Mouse (Mus musculus) C2C12 (cell line): ENCODE measurements around the gene Rbfox2. TPM values are rescaled to one million over a fixed set of nuclear protein-coding genes. Genes with fewer than 3 reads are reported as not detected.

Source experiments
- H3K27me3 ChIP-seq: one replicate; pipeline ENCODE4 v1.6.1; 2011; ENCODE audit not compliant: control insufficient read depth, insufficient read depth, insufficient read length
- H3K36me3 ChIP-seq: one replicate; pipeline ENCODE4 v1.6.1; 2011; ENCODE audit not compliant: control insufficient read depth, insufficient read depth
- H3K4me3 ChIP-seq: one replicate; pipeline ENCODE4 v1.5.1; 2011; ENCODE audit warnings: mild to moderate bottlenecking, control low read depth; ENCODE audit not compliant: poor library complexity, insufficient read depth, severe bottlenecking
- H3K79me2 ChIP-seq: one replicate; pipeline ENCODE4 v1.6.1; 2011; ENCODE audit not compliant: control insufficient read depth, insufficient read depth
- H3K79me3 ChIP-seq: one replicate; pipeline ENCODE4 v1.6.1; 2011; ENCODE audit warnings: low read depth, control low read depth
- H3ac ChIP-seq: one replicate; pipeline ENCODE3; 2011; ENCODE audit warnings: low read depth; ENCODE audit not compliant: control insufficient read depth, insufficient read length
- CEBPB ChIP-seq: IDR thresholded peaks from one replicate; pipeline ENCODE4 v1.6.1; 2011; ENCODE audit warnings: low read depth, mild to moderate bottlenecking, control low read depth, moderate library complexity
- CTCF ChIP-seq: IDR thresholded peaks from one replicate; pipeline ENCODE4 v1.5.1; 2011; ENCODE audit not compliant: control insufficient read depth, insufficient read depth, insufficient read length
- FOSL1 ChIP-seq: IDR thresholded peaks from one replicate; pipeline ENCODE4 v1.8.0; 2011; ENCODE audit warnings: mild to moderate bottlenecking, low read length; ENCODE audit not compliant: poor library complexity, insufficient read depth, severe bottlenecking
- MAX ChIP-seq: IDR thresholded peaks from one replicate; pipeline ENCODE4 v1.6.1; 2011; ENCODE audit warnings: mild to moderate bottlenecking, control low read depth
- MYOD1 ChIP-seq: IDR thresholded peaks from one replicate; pipeline ENCODE4 v1.6.1; 2011; ENCODE audit warnings: low read depth; ENCODE audit not compliant: control insufficient read depth, insufficient read length
- MYOG ChIP-seq: IDR thresholded peaks from one replicate; pipeline ENCODE4 v1.6.1; 2011; ENCODE audit not compliant: control insufficient read depth, insufficient read length; ENCODE audit errors: extremely low read depth
- USF1 ChIP-seq: IDR thresholded peaks from one replicate; pipeline ENCODE4 v1.6.1; 2011; ENCODE audit warnings: low read depth, mild to moderate bottlenecking, control low read depth, moderate library complexity
- polyA plus RNA-seq: library from polyadenylated mRNA; unstranded; fragments of >200 nt; fragmentation: generic; extraction: Trizol; gene quantifications from one replicate; pipeline ENCODE4 v1.2.1, GENCODE M21; 2012; ENCODE audit warnings: missing spikeins

Gene Rbfox2
- polyA plus RNA-seq, 1 experiment, result 72.3 TPM

DNA sequence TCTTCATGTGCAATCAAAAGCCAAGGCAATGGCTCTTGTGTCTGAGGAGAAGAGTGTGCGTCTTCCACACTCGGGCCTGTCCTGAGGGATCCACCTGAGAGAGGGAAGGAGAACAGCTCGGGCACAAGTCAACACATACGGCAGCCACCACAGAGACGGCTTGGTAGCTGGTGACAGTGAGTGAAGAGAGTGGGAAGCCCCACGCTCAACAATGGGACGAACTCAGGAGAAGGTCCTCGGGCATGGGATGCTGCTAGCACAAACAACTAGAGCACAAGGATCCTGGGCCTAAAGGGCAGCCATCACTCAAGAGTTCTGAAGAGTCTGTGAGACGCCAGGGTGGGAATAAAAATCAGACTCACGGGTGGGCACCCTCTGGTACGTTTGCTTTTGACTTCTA lies 196.4 kb downstream of the Rbfox2 start:
- TF ChIP-seq MYOG (no peak), USF1 (no peak), CEBPB (no peak), CTCF (no peak), FOSL1 (no peak), MYOD1 (no peak), MAX (no peak)
- Histone ChIP-seq H3K79me3 (peaks cover 19% of the 10 kb centered on the region), H3K4me3 (no peak overlapping the region), H3K27me3 (no peaks in the 10 kb centered on the region), H3K79me2 (peaks cover 89% of the 10 kb centered on the region), H3ac (no peak overlapping the region), H3K36me3 (peaks cover 99% of the 10 kb centered on the region)

GRCm38 (mm10) chr15:77107169-77107908 lies 199.5 kb downstream of the Rbfox2 start:
- Histone ChIP-seq H3ac (no peak overlapping the region), H3K4me3 (no peak overlapping the region), H3K27me3 (no peaks in the 10 kb centered on the region), H3K79me3 (peaks cover 8% of the 10 kb centered on the region), H3K79me2 (peaks cover 76% of the 10 kb centered on the region), H3K36me3 (peaks cover 98% of the 10 kb centered on the region)
- TF ChIP-seq CEBPB (no peak), CTCF (no peak), FOSL1 (no peak)

GRCm38 (mm10) chr15:77105273-77105672 lies 201.5 kb downstream of the Rbfox2 start:
- no peak overlapping the region for H3K4me3 ChIP-seq
- TF ChIP-seq MYOG, result no peak
- TF ChIP-seq FOSL1, result no peak
- no peak for TF ChIP-seq MAX
- TF ChIP-seq MYOD1, result no peak
- no peak for TF ChIP-seq CEBPB
- TF ChIP-seq CTCF, result no peak
- TF ChIP-seq USF1, result no peak
- no peak overlapping the region for H3ac ChIP-seq
- no peaks in the 10 kb centered on the region for H3K27me3 ChIP-seq
- H3K79me2 ChIP-seq, result peaks cover 67% of the 10 kb centered on the region
- peaks cover 99% of the 10 kb centered on the region for H3K36me3 ChIP-seq
- peaks cover 5% of the 10 kb centered on the region for H3K79me3 ChIP-seq

DNA sequence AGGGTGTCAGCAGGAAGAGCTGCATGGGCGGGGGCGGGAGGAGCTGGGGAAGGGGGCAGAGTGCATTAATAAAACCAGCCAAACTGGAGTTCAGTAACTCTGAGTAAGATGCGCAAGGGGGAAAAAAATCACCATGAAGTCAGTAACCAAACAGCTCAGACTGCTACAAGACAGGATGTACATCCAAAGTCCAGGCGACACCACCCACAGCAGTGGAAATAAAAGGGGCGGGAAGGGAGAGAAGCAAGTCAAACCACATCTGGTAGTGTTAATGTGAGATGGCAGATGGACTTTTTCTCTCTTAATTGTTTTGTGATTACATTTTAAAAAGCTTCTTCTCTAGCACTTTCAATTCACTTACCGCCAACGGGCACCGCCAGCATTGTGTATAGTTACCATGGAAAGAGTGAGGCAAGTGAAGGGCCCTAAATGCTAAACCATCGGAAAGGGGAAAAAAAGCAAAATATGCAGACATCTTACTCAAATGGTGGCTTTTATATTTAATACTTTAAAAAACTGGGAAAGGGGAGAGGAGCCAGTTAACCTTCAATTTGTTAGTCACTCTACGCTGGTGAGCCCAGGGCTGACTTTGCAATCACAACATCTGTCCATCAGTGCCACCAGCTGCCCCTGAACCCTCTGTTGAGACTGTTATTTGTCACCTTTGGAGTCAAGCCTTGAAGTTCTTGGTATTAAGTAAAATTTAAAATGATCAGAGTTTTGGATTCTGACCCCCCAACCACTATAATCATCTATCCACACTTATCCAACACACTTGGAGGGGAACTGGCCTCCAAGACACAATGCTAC lies 202.2 kb downstream of the Rbfox2 start:
- Histone ChIP-seq H3K79me3 (peaks cover 5% of the 10 kb centered on the region), H3ac (no peak overlapping the region), H3K36me3 (peaks cover 99% of the 10 kb centered on the region), H3K27me3 (no peaks in the 10 kb centered on the region), H3K4me3 (no peak overlapping the region), H3K79me2 (peaks cover 62% of the 10 kb centered on the region)
- TF ChIP-seq CEBPB (no peak), CTCF (no peak), FOSL1 (no peak), MAX (no peak), MYOG (no peak), USF1 (no peak), MYOD1 (no peak)

- Histone ChIP-seq H3K79me2 (peaks cover 45% of the 10 kb centered on the region), H3K4me3 (no peak overlapping the region), H3K36me3 (peaks cover 98% of the 10 kb centered on the region), H3K79me3 (peaks cover 4% of the 10 kb centered on the region), H3ac (no peak overlapping the region), H3K27me3 (no peaks in the 10 kb centered on the region)
- TF ChIP-seq CTCF (no peak), USF1 (no peak), FOSL1 (no peak), MYOD1 (no peak), MAX (no peak), MYOG (no peak), CEBPB (no peak)
These were observed 204.1 kb downstream of the Rbfox2 start for GRCm38 (mm10) chr15:77102685-77103084.
